Mouse (Mus musculus) CH12.LX (cell line): ENCODE measurements around the gene Gpx4. TPM values are rescaled to one million over a fixed set of nuclear protein-coding genes. Genes with fewer than 3 reads are reported as not detected.

Experiments used
- DNase-seq: peaks from one replicate; pipeline ENCODE4 v3.0.0-alpha.2; 2013; ENCODE audit errors: extremely low read depth
- H3K27ac ChIP-seq: 2 replicates; pipeline ENCODE4 v1.5.1; 2012; ENCODE audit warnings: low read depth, mild to moderate bottlenecking, control low read depth, moderate library complexity; ENCODE audit not compliant: insufficient read depth
- H3K27me3 ChIP-seq: replicated peaks from 2 replicates; pipeline ENCODE3; 2012; ENCODE audit warnings: inconsistent platforms
- H3K36me3 ChIP-seq, 2 experiments: replicated peaks in 1 of 2; 2 replicates each; pipeline versions ENCODE3 to v1.6.1; 2012; ENCODE audit warnings: inconsistent platforms in 1 of 2, low read length in 1 of 2, mild to moderate bottlenecking in 1 of 2, mixed read lengths in 1 of 2, moderate library complexity in 1 of 2; ENCODE audit not compliant: control insufficient read depth in 1 of 2, insufficient read depth in 1 of 2
- H3K4me1 ChIP-seq, 2 experiments: 2 replicates each; pipeline ENCODE4 v1.6.1; 2012; ENCODE audit warnings: inconsistent platforms in 1 of 2, moderate library complexity in 1 of 2; ENCODE audit not compliant: insufficient read depth in 2 of 2, control insufficient read depth in 1 of 2
- H3K4me2 ChIP-seq: 2 replicates; pipeline ENCODE4 v1.6.1; 2012; ENCODE audit warnings: low read depth, mild to moderate bottlenecking, control low read depth; ENCODE audit not compliant: poor library complexity, insufficient read depth, severe bottlenecking
- H3K4me3 ChIP-seq, 3 experiments: fragments of 150-350 bp in 1 of 3; sonication (generic) in 1 of 3; replicated peaks in 1 of 3; 2 replicates each; pipeline versions ENCODE3 to v1.5.1; 2011 to 2012; ENCODE audit warnings: low read depth in 2 of 3, low read length in 2 of 3, mild to moderate bottlenecking in 2 of 3, moderate library complexity in 2 of 3, control low read depth in 1 of 3, improper control_type of control experiment in 1 of 3, inconsistent platforms in 1 of 3, mixed read lengths in 1 of 3; ENCODE audit not compliant: poor library complexity in 1 of 3
- H3K79me2 ChIP-seq: replicated peaks from 2 replicates; pipeline ENCODE4 v1.6.1; 2012; ENCODE audit warnings: mild to moderate bottlenecking, moderate library complexity; ENCODE audit not compliant: control insufficient read depth, poor library complexity, insufficient read depth, severe bottlenecking; ENCODE audit errors: extremely low read depth
- H3K9ac ChIP-seq: 2 replicates; pipeline ENCODE4 v1.6.1; 2012; ENCODE audit warnings: low read depth, mild to moderate bottlenecking, control low read depth, moderate library complexity; ENCODE audit not compliant: insufficient read depth
- H3K9me3 ChIP-seq: replicated peaks from 2 replicates; pipeline ENCODE3; 2012; ENCODE audit warnings: low read length, inconsistent platforms, mixed read lengths
- CHD1 ChIP-seq: IDR thresholded peaks from 2 replicates; pipeline ENCODE4 v1.6.1; 2012; ENCODE audit warnings: low read depth, low read length, improper control_type of control experiment, inconsistent platforms
- CHD2 ChIP-seq: IDR thresholded peaks from 2 replicates; pipeline ENCODE4 v1.6.1; 2011; ENCODE audit warnings: low read length, improper control_type of control experiment
- CTCF ChIP-seq, 2 experiments: IDR thresholded peaks in 1 of 2; conservative IDR thresholded peaks in 1 of 2; 2 replicates each; pipeline ENCODE4 v1.5.1; 2011 to 2012; ENCODE audit warnings: low read depth in 2 of 2, low read length in 2 of 2, improper control_type of control experiment in 1 of 2, inconsistent platforms in 1 of 2, mild to moderate bottlenecking in 1 of 2, moderate library complexity in 1 of 2
- E2F4 ChIP-seq: IDR thresholded peaks from 2 replicates; pipeline ENCODE4 v1.6.1; 2011; ENCODE audit warnings: low read depth, low read length, improper control_type of control experiment; ENCODE audit not compliant: insufficient replicate concordance
- ETS1 ChIP-seq: conservative IDR thresholded peaks from 2 replicates; pipeline ENCODE4 v1.6.1; 2012; ENCODE audit warnings: low read depth, mild to moderate bottlenecking, inconsistent platforms, low read length, improper control_type of control experiment, moderate library complexity
- GABPA ChIP-seq: IDR thresholded peaks from 2 replicates; pipeline ENCODE4 v1.6.1; 2012; ENCODE audit warnings: low read depth, low read length, improper control_type of control experiment, inconsistent platforms; ENCODE audit not compliant: insufficient replicate concordance
- IRF4 ChIP-seq: IDR thresholded peaks from 2 replicates; pipeline ENCODE4 v1.6.1; 2014; ENCODE audit warnings: low read depth, mild to moderate bottlenecking, inconsistent platforms, low read length, improper control_type of control experiment
- JUN ChIP-seq: IDR thresholded peaks from 2 replicates; pipeline ENCODE4 v1.6.1; 2011; ENCODE audit warnings: low read depth, mild to moderate bottlenecking, low read length, improper control_type of control experiment, moderate library complexity; ENCODE audit not compliant: insufficient read depth
- KAT2A ChIP-seq: IDR thresholded peaks from 2 replicates; pipeline ENCODE4 v1.6.1; 2012; ENCODE audit warnings: low read length, improper control_type of control experiment, inconsistent platforms; ENCODE audit not compliant: insufficient replicate concordance
- MAX ChIP-seq: IDR thresholded peaks from 2 replicates; pipeline ENCODE4 v1.6.1; 2011; ENCODE audit warnings: low read length, improper control_type of control experiment
- MEF2A ChIP-seq: IDR thresholded peaks from 2 replicates; pipeline ENCODE4 v1.6.1; 2014; ENCODE audit warnings: low read depth, mild to moderate bottlenecking, inconsistent platforms, low read length, improper control_type of control experiment, borderline replicate concordance
- MYC ChIP-seq: IDR thresholded peaks from 2 replicates; pipeline ENCODE4 v1.6.1; 2011; ENCODE audit warnings: low read depth, mild to moderate bottlenecking, improper control_type of control experiment, low read length
- NRF1 ChIP-seq: IDR thresholded peaks from 2 replicates; pipeline ENCODE4 v1.6.1; 2014; ENCODE audit warnings: low read depth, mild to moderate bottlenecking, inconsistent platforms, low read length, improper control_type of control experiment, moderate library complexity
- PAX5 ChIP-seq: IDR thresholded peaks from 2 replicates; pipeline ENCODE4 v1.6.1; 2012; ENCODE audit warnings: low read length, inconsistent platforms, mixed read lengths
- POLR2AphosphoS2 ChIP-seq: IDR thresholded peaks from 2 replicates; pipeline ENCODE4 v1.6.1; 2011; ENCODE audit warnings: low read depth, low read length, improper control_type of control experiment
- RCOR1 ChIP-seq: conservative IDR thresholded peaks from 2 replicates; pipeline ENCODE4 v1.6.1; 2012; ENCODE audit warnings: low read depth, mild to moderate bottlenecking, inconsistent platforms, low read length, improper control_type of control experiment
- SIN3A ChIP-seq: IDR thresholded peaks from 2 replicates; pipeline ENCODE4 v1.6.1; 2012; ENCODE audit warnings: low read length, improper control_type of control experiment, inconsistent platforms
- TCF12 ChIP-seq: IDR thresholded peaks from 2 replicates; pipeline ENCODE4 v1.6.1; 2014; ENCODE audit warnings: low read depth, mild to moderate bottlenecking, inconsistent platforms, low read length, improper control_type of control experiment
- USF1 ChIP-seq: IDR thresholded peaks from 2 replicates; pipeline ENCODE4 v1.6.1; 2014; ENCODE audit warnings: low read depth, mild to moderate bottlenecking, inconsistent platforms, low read length, improper control_type of control experiment
- USF2 ChIP-seq: conservative IDR thresholded peaks from 2 replicates; pipeline ENCODE4 v1.6.1; 2011; ENCODE audit warnings: low read depth, low read length, improper control_type of control experiment
- ZNF384 ChIP-seq: IDR thresholded peaks from 2 replicates; pipeline ENCODE4 v1.6.1; 2012; ENCODE audit warnings: low read depth, low read length, improper control_type of control experiment, inconsistent platforms
- dilution Hi-C: fragments of 300-500 bp; cut with MboI; formaldehyde crosslinking; loops from 2 replicates; pipeline ENCODE4 v1.14.3; 2020; ENCODE audit warnings: low sequenced_read_pairs; ENCODE audit not compliant: extremely low pct_unique_long_range_greater_than_20kb, extremely low pct_ligation_motif_present
- in situ Hi-C: fragments of 300-500 bp; cut with MboI; formaldehyde crosslinking; loops from 3 replicates; pipeline ENCODE4 v1.14.3; 2019; ENCODE audit warnings: low sequenced_read_pairs, low pct_ligation_motif_present, low pct_unique_long_range_greater_than_20kb, mixed read lengths
- polyA plus RNA-seq: library from polyadenylated mRNA; unstranded; fragments of >175 nt; gene quantifications from 2 replicates; pipeline ENCODE4 v1.2.1, GENCODE M21; 2012; ENCODE audit warnings: low read depth; ENCODE audit not compliant: insufficient read length
- total RNA-seq, 2 experiments: library from RNA; depleted of rRNA; stranded (reverse); fragments of 300-350 nt in 1 of 2; fragments of >200 nt in 1 of 2; gene quantifications; 2 replicates each; pipeline ENCODE4 v1.2.3; 2012 to 2014

The Gpx4 gene
- total and polyA plus RNA-seq, 3 experiments, result 332 to 459 (median 386) TPM

- DNase-seq, result no peak
- no peaks in the 10 kb centered on the region for H3K9me3 ChIP-seq
- no peak overlapping the region for H3K9ac ChIP-seq
- in situ Hi-C loops (no loop called here), dilution Hi-C loops (no loop called here)
- no peak overlapping the region for H3K4me3 ChIP-seq
- H3K79me2 ChIP-seq, result no peaks in the 10 kb centered on the region
- peaks cover 48 to 72% of the 10 kb centered on the region in 2 experiments for H3K36me3 ChIP-seq
- TF ChIP-seq KAT2A (no peak), NRF1 (no peak), CTCF (conservative IDR thresholded peaks at IDR 0.05 in 1 of 2, IDR thresholded peaks at IDR 0.05 in 1 of 2; ENCODE audit: low read depth in 2 of 2, low read length in 2 of 2) (no peak), USF2 (no peak), CHD2 (no peak), TCF12 (no peak), SIN3A (no peak), USF1 (no peak), IRF4 (no peak), GABPA (no peak), ZNF384 (no peak), RCOR1 (no peak), ETS1 (no peak)
- H3K4me1 ChIP-seq, result peaks cover 24 to 41% of the 10 kb centered on the region in 2 experiments
- H3K27me3 ChIP-seq, result no peaks in the 10 kb centered on the region
- H3K27ac ChIP-seq, result no peak overlapping the region
- H3K4me2 ChIP-seq, result no peak overlapping the region
Measured at GRCm38 (mm10) chr10:80070837-80071515, 24.0 kb downstream of the Gpx4 start.

DNA sequence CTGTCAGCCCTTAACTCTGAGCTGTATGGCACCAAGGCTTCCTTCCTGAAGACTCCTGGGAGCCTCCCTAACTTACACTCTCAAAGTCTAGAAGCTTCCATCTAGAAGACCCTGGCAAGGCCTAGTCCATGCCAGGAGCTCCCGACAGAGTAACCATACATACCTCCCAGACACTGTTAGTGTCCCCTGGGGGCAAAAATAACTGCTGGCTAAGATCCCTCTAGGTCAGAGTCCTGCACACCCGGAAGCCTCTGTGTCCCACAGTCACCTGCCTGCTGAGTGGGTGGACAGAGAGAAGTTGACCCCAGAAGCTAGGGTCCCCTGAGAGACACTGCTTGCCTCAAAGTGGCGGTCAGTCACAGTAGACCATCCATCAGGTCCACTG, 24.5 kb downstream of the Gpx4 start:
- Histone ChIP-seq H3K4me1 (peaks cover 29 to 47% of the 10 kb centered on the region in 2 experiments), H3K9ac (no peak overlapping the region), H3K36me3 (peaks cover 45 to 70% of the 10 kb centered on the region in 2 experiments)

More for the DNA sequence above, 24.5 kb downstream of the Gpx4 start:
- Histone ChIP-seq H3K4me3 (no peak overlapping the region), H3K4me2 (no peak overlapping the region), H3K27ac (no peak overlapping the region), H3K79me2 (no peaks in the 10 kb centered on the region), H3K27me3 (no peaks in the 10 kb centered on the region), H3K9me3 (no peaks in the 10 kb centered on the region)
- no peak for DNase-seq
- dilution Hi-C loops (no loop called here), in situ Hi-C loops (no loop called here)
- TF ChIP-seq CHD1 (no peak), USF2 (no peak), POLR2AphosphoS2 (no peak), MEF2A (no peak), MYC (no peak), E2F4 (no peak), JUN (no peak), GABPA (no peak), PAX5 (no peak), MAX (no peak)
